Mouse (Mus musculus) embryonic facial prominence, embryonic 15.5 days (tissue): Measurements from ENCODE around the gene Tmem139. TPM values are rescaled to one million over a fixed set of nuclear protein-coding genes. Genes with fewer than 3 reads are reported as not detected.
A peak's percentile ranks its signal among the peaks of the same experiment; 100 is the strongest.

Source experiments
- ATAC-seq: fragments of 200-750 bp; cut with Nextera tagmentation; 2 replicates; pipeline ENCODE4 v1.8.0; 2017; ENCODE audit warnings: low read depth, moderate TSS enrichment; ENCODE audit not compliant: insufficient number of reproducible peaks, low FRiP score, low TSS enrichment
- H3K27ac ChIP-seq: fragments of 300-500 bp; sonication (generic); replicated peaks from 2 replicates; pipeline ENCODE4 v1.5.1; 2015; ENCODE audit warnings: mild to moderate bottlenecking, inconsistent platforms
- H3K27me3 ChIP-seq: fragments of 300-500 bp; sonication (generic); 2 replicates; pipeline ENCODE4 v1.6.1; 2015; ENCODE audit warnings: inconsistent platforms
- H3K36me3 ChIP-seq: fragments of 300-500 bp; sonication (generic); 2 replicates; pipeline ENCODE4 v1.6.1; 2015; ENCODE audit warnings: mild to moderate bottlenecking, inconsistent platforms
- H3K4me1 ChIP-seq: fragments of 300-500 bp; sonication (generic); 2 replicates; pipeline ENCODE4 v1.6.1; 2015; ENCODE audit warnings: inconsistent platforms
- H3K4me2 ChIP-seq: fragments of 300-500 bp; sonication (generic); replicated peaks from 2 replicates; pipeline ENCODE4 v1.6.1; 2015; ENCODE audit warnings: mild to moderate bottlenecking, inconsistent platforms
- H3K4me3 ChIP-seq: fragments of 300-500 bp; sonication (generic); replicated peaks from 2 replicates; pipeline ENCODE4 v1.5.1; 2015; ENCODE audit warnings: mild to moderate bottlenecking, inconsistent platforms
- H3K9ac ChIP-seq: fragments of 300-500 bp; sonication (generic); 2 replicates; pipeline ENCODE4 v1.6.1; 2015; ENCODE audit warnings: inconsistent platforms
- H3K9me3 ChIP-seq: fragments of 300-500 bp; sonication (generic); replicated peaks from 2 replicates; pipeline ENCODE4 v1.6.1; 2016; ENCODE audit warnings: inconsistent platforms
- WGBS: fragments of 180-500 bp; shearing (Covaris S2); methylation state at CpG from one replicate; pipeline ENCODE4 v1.1.7; 2015; 5-methylcytosine and 5-hydroxymethylcytosine counted together
- polyA plus RNA-seq: library from polyadenylated mRNA; unstranded; fragments of >200 nt; fragmentation: Nextera tagmentation; extraction: Ambion mirVana; gene quantifications from 2 replicates; pipeline ENCODE4 v1.2.1, GENCODE M21; 2015

The Tmem139 gene
- polyA plus RNA-seq, 1 experiment from 2014 or later, result 2.1 TPM

- Histone ChIP-seq H3K27ac (no peak overlapping the region), H3K4me2 (peak overlapping the region; percentile 36), H3K4me3 (peak overlapping the region; percentile 18; the same call in 1 of the 2 replicates), H3K9me3 (no peaks in the 10 kb centered on the region), H3K27me3 (no peaks in the 10 kb centered on the region), H3K4me1 (peaks cover 8% of the 10 kb centered on the region; the same call in 1 of the 2 replicates), H3K36me3 (no peaks in the 10 kb centered on the region), H3K9ac (no peak overlapping the region)
- ATAC-seq, result no peak
- 13% methylated on average over 8 of the region's 8 CpGs for WGBS
Measured at GRCm38 (mm10) chr6:42247173-42247572, 14.6 kb upstream of the Tmem139 start.

GRCm38 (mm10) chr6:42247981-42248380 is 13.8 kb upstream of the Tmem139 start:
- 74% methylated on average over 1 of the region's 1 CpGs for WGBS
- no peak for ATAC-seq

GRCm38 (mm10) chr6:42251791-42252190 is 10.0 kb upstream of the Tmem139 start:
- no peak overlapping the region for H3K27ac ChIP-seq

More at GRCm38 (mm10) chr6:42247981-42248380, 13.8 kb upstream of the Tmem139 start:
- Histone ChIP-seq H3K36me3 (no peaks in the 10 kb centered on the region), H3K4me3 (no peak overlapping the region), H3K27ac (no peak overlapping the region), H3K4me2 (no peak overlapping the region; the same call in 1 of the 2 replicates), H3K27me3 (no peaks in the 10 kb centered on the region), H3K4me1 (peaks cover 8% of the 10 kb centered on the region; the same call in 1 of the 2 replicates), H3K9me3 (no peaks in the 10 kb centered on the region), H3K9ac (no peak overlapping the region)

GRCm38 (mm10) chr6:42253103-42253502 is 8.7 kb upstream of the Tmem139 start:
- ATAC-seq, result no peak
- no peak overlapping the region for H3K4me2 ChIP-seq
- H3K9me3 ChIP-seq, result no peaks in the 10 kb centered on the region
- 74% methylated on average over 2 of the region's 2 CpGs for WGBS
- H3K27ac ChIP-seq, result no peak overlapping the region
- H3K27me3 ChIP-seq, result no peaks in the 10 kb centered on the region
- no peaks in the 10 kb centered on the region; the same call in 1 of the 2 replicates for H3K4me1 ChIP-seq
- no peak overlapping the region for H3K4me3 ChIP-seq
- no peaks in the 10 kb centered on the region for H3K36me3 ChIP-seq
- no peak overlapping the region for H3K9ac ChIP-seq

More at GRCm38 (mm10) chr6:42251791-42252190, 10.0 kb upstream of the Tmem139 start:
- Histone ChIP-seq H3K36me3 (no peaks in the 10 kb centered on the region), H3K9me3 (no peaks in the 10 kb centered on the region), H3K4me3 (no peak overlapping the region), H3K9ac (no peak overlapping the region), H3K27me3 (no peaks in the 10 kb centered on the region), H3K4me1 (no peaks in the 10 kb centered on the region), H3K4me2 (no peak overlapping the region)
- ATAC-seq, result no peak
- WGBS, result 82% methylated on average over 4 of the region's 4 CpGs

GRCm38 (mm10) chr6:42257303-42257863 is 4.4 kb upstream of the Tmem139 start:
- WGBS, result 13% methylated on average over 11 of the region's 11 CpGs
- ATAC-seq, result no peak
- no peak overlapping the region for H3K4me2 ChIP-seq
- no peak overlapping the region for H3K9ac ChIP-seq
- no peaks in the 10 kb centered on the region for H3K27me3 ChIP-seq
- H3K4me1 ChIP-seq, result no peaks in the 10 kb centered on the region; the same call in 1 of the 2 replicates
- no peak overlapping the region for H3K27ac ChIP-seq
- H3K4me3 ChIP-seq, result no peak overlapping the region
- no peaks in the 10 kb centered on the region for H3K9me3 ChIP-seq
- H3K36me3 ChIP-seq, result no peaks in the 10 kb centered on the region

GRCm38 (mm10) chr6:42260430-42260829 is 1.3 kb upstream of the Tmem139 start:
- Histone ChIP-seq H3K4me2 (no peak overlapping the region), H3K36me3 (no peaks in the 10 kb centered on the region), H3K27ac (no peak overlapping the region), H3K9ac (no peak overlapping the region), H3K4me3 (no peak overlapping the region), H3K9me3 (no peaks in the 10 kb centered on the region), H3K4me1 (no peaks in the 10 kb centered on the region; the same call in 1 of the 2 replicates), H3K27me3 (no peaks in the 10 kb centered on the region)
- WGBS, result 46% methylated on average over 6 of the region's 6 CpGs
- no peak for ATAC-seq

- peak; percentile 99 for ATAC-seq
- Histone ChIP-seq H3K27ac (peak within 1 kb of the TSS; percentile 94), H3K9ac (peak within 1 kb of the TSS; percentile 92), H3K4me2 (peak within 1 kb of the TSS; percentile 83), H3K27me3 (no peaks in the 10 kb centered on the region), H3K4me3 (peak within 1 kb of the TSS; percentile 90), H3K9me3 (no peaks in the 10 kb centered on the region), H3K36me3 (peaks cover 26% of the 10 kb centered on the region), H3K4me1 (peaks cover 16% of the 10 kb centered on the region)
- under 1% methylated on average over 50 of the region's 51 CpGs for WGBS
Measured at GRCm38 (mm10) chr6:42264626-42265312, 3.0 kb downstream of the Tmem139 start, which contains the start of gene Casp2. Gene Casp2, plus strand, starts transcription at chr6:42264985.

- WGBS, result under 1% methylated on average over 21 of the region's 21 CpGs
- no peak for ATAC-seq
- H3K4me3 ChIP-seq, result peak overlapping the region; percentile 90
- peak overlapping the region; percentile 83 for H3K4me2 ChIP-seq
- no peaks in the 10 kb centered on the region for H3K27me3 ChIP-seq
- peaks cover 16% of the 10 kb centered on the region for H3K4me1 ChIP-seq
- peaks cover 34% of the 10 kb centered on the region for H3K36me3 ChIP-seq
- peak overlapping the region; percentile 94 for H3K27ac ChIP-seq
- peak overlapping the region; percentile 92 for H3K9ac ChIP-seq
- H3K9me3 ChIP-seq, result no peaks in the 10 kb centered on the region
Measured at GRCm38 (mm10) chr6:42265391-42266330, 3.9 kb downstream of the Tmem139 start.

GRCm38 (mm10) chr6:42270817-42271216 is 9.0 kb downstream of the Tmem139 start:
- Histone ChIP-seq H3K9ac (no peak overlapping the region), H3K27me3 (no peaks in the 10 kb centered on the region), H3K4me3 (no peak overlapping the region), H3K36me3 (peaks cover 62% of the 10 kb centered on the region), H3K27ac (no peak overlapping the region), H3K4me2 (no peak overlapping the region), H3K4me1 (peaks cover 16% of the 10 kb centered on the region), H3K9me3 (no peaks in the 10 kb centered on the region)
- no peak for ATAC-seq

GRCm38 (mm10) chr6:42276151-42276550 is 14.4 kb downstream of the Tmem139 start:
- Histone ChIP-seq H3K9ac (no peak overlapping the region), H3K4me3 (no peak overlapping the region), H3K4me1 (peaks cover 5% of the 10 kb centered on the region; the same call in 1 of the 2 replicates), H3K4me2 (no peak overlapping the region), H3K27ac (no peak overlapping the region), H3K36me3 (peaks cover 75% of the 10 kb centered on the region), H3K27me3 (no peaks in the 10 kb centered on the region), H3K9me3 (no peaks in the 10 kb centered on the region)
- 15% methylated on average over 2 of the region's 2 CpGs for WGBS
- ATAC-seq, result no peak
